In genomic region chr5:146584156-146584477, GRCm38 (mm10) we compare ENCODE assay signal across 9 mouse cellular contexts. TPM values are rescaled to one million over a fixed set of nuclear protein-coding genes. Genes with fewer than 3 reads are reported as not detected.
DNase-seq lines count a peak whose midpoint lies in the region; ATAC-seq lines count a peak whose summit lies in the region.
"Had no signal": no experiment of that assay in that cellular context is flagged by ENCODE, and none has a peak within 500 bp of the region (broad histone marks: within the 10 kb centered on the region; RNA-seq: fewer than 3 reads in every experiment).

No protein-coding gene starts in this region.

- DNase-seq in heart, postnatal 10 days, result no peak
- peak; percentile 53 for DNase-seq in midbrain, embryonic 14.5 days
- no peak for DNase-seq in yolk sac, embryonic 10.5 days (ENCODE audit: low spot score)
- DNase-seq in gastrocnemius, postnatal 25 days, result no peak
- DNase-seq in thymus, postnatal 36 days, result no peak

- H3K4me3 ChIP-seq in heart, embryonic 15.5 days, result peak overlapping the region; percentile 50
- H3K4me3 ChIP-seq in hindbrain, embryonic 13.5 days, result peak overlapping the region; percentile 62
- H3K4me3 ChIP-seq in midbrain, embryonic 14.5 days (replicated peaks; ENCODE audit: low read depth, low read length), result peak overlapping the region; percentile 61

- 10% methylated on average over 10 of the region's 10 CpGs for WGBS in heart, embryonic 15.5 days
- 12% methylated on average over 10 of the region's 10 CpGs for WGBS in hindbrain, embryonic 13.5 days
- WGBS in midbrain, embryonic 14.5 days, result 6% methylated on average over 10 of the region's 10 CpGs

- intact Hi-C loops in heart, postnatal 10 days (cut with DNase I), result no loop called here

- peaks cover 11% of the 10 kb centered on the region for H3K4me1 ChIP-seq in heart, embryonic 15.5 days (replicated peaks)
- peaks cover 30% of the 10 kb centered on the region for H3K4me1 ChIP-seq in hindbrain, embryonic 13.5 days (replicated peaks)
- no peaks in the 10 kb centered on the region for H3K4me1 ChIP-seq in midbrain, embryonic 14.5 days (ENCODE audit: control insufficient read depth, insufficient read depth, low read length)

- peaks cover 54% of the 10 kb centered on the region for H3K27me3 ChIP-seq in heart, embryonic 15.5 days
- peaks cover 74% of the 10 kb centered on the region for H3K27me3 ChIP-seq in hindbrain, embryonic 13.5 days
- peaks cover 26% of the 10 kb centered on the region for H3K27me3 ChIP-seq in midbrain, embryonic 14.5 days (ENCODE audit: control insufficient read depth, insufficient read depth, low read length)

- peak overlapping the region; percentile 90 for H3K4me2 ChIP-seq in heart, embryonic 15.5 days
- H3K4me2 ChIP-seq in hindbrain, embryonic 13.5 days, result peak overlapping the region; percentile 91
- peak overlapping the region; percentile 85 for H3K4me2 ChIP-seq in midbrain, embryonic 14.5 days (ENCODE audit: low read length)

- H3K27ac ChIP-seq in heart, embryonic 15.5 days, result no peak overlapping the region
- no peak overlapping the region for H3K27ac ChIP-seq in hindbrain, embryonic 13.5 days
- H3K27ac ChIP-seq in midbrain, embryonic 14.5 days (replicated peaks; ENCODE audit: low read depth, low read length), result no peak overlapping the region

- no peaks in the 10 kb centered on the region for H3K36me3 ChIP-seq in heart, embryonic 15.5 days
- no peaks in the 10 kb centered on the region for H3K36me3 ChIP-seq in hindbrain, embryonic 13.5 days
- H3K36me3 ChIP-seq in midbrain, embryonic 14.5 days (ENCODE audit: control insufficient read depth, insufficient read depth, low read length), result no peaks in the 10 kb centered on the region

- ATAC-seq in heart, embryonic 15.5 days (replicated peaks; ENCODE audit: insufficient number of reproducible peaks, insufficient read depth, low FRiP score, low read depth), result no peak
- 0 out of 2 replicates have a peak, but pooled peaks have one; percentile 22 for ATAC-seq in common myeloid progenitor, adult 5-6 weeks (replicated peaks; ENCODE audit: low read depth, poor library complexity, severe bottlenecking)
- 0 out of 2 replicates have a peak, but pooled peaks have one; percentile 2 for ATAC-seq in hindbrain, embryonic 13.5 days (ENCODE audit: low FRiP score)
- no peak for ATAC-seq in midbrain, embryonic 14.5 days (ENCODE audit: low FRiP score, low TSS enrichment)

- H3K9ac ChIP-seq in heart, embryonic 15.5 days, result no peak overlapping the region
- H3K9ac ChIP-seq in hindbrain, embryonic 13.5 days, result peak overlapping the region; percentile 83
- H3K9ac ChIP-seq in midbrain, embryonic 14.5 days (replicated peaks; ENCODE audit: low read length), result peak overlapping the region; percentile 78

- no peaks in the 10 kb centered on the region for H3K9me3 ChIP-seq in heart, embryonic 15.5 days (replicated peaks)
- H3K9me3 ChIP-seq in hindbrain, embryonic 13.5 days, result no peaks in the 10 kb centered on the region
- H3K9me3 ChIP-seq in midbrain, embryonic 14.5 days (ENCODE audit: control insufficient read depth, low read length), result no peaks in the 10 kb centered on the region

RNA-seq across cellular contexts. Expression of gene Gpr12, which starts 0.9 kb away (rescaled TPM):
- not detected in 2 replicates for polyA plus RNA-seq in heart, embryonic 15.5 days (2015; fragmentation: Nextera tagmentation; extraction: Ambion mirVana)
- not detected for total RNA-seq in heart, postnatal 10 days (2021)
- not detected in 2 replicates for total RNA-seq in common myeloid progenitor, adult 5-6 weeks (2017)
- 8.8 and 9.6 TPM in 2 replicates for polyA plus RNA-seq in hindbrain, embryonic 13.5 days (2015; fragmentation: Nextera tagmentation; extraction: Ambion mirVana)
- polyA plus RNA-seq in midbrain, embryonic 14.5 days (2014; fragmentation: Nextera tagmentation; extraction: Ambion mirVana), result 13.4 and 22.6 TPM in 2 replicates
- not detected for total RNA-seq in gastrocnemius, postnatal 25 days (2021)

RNA-seq across cellular contexts. Expression of gene Gm3415, which starts 28.2 kb away (rescaled TPM):
- polyA plus RNA-seq in heart, embryonic 15.5 days (2015; fragmentation: Nextera tagmentation; extraction: Ambion mirVana), result not detected in 2 replicates
- total RNA-seq in heart, postnatal 10 days (2021), result not detected
- total RNA-seq in common myeloid progenitor, adult 5-6 weeks (2017), result not detected in 2 replicates
- polyA plus RNA-seq in hindbrain, embryonic 13.5 days (2015; fragmentation: Nextera tagmentation; extraction: Ambion mirVana), result not detected in 2 replicates
- polyA plus RNA-seq in midbrain, embryonic 14.5 days (2014; fragmentation: Nextera tagmentation; extraction: Ambion mirVana), result not detected in 2 replicates
- not detected for total RNA-seq in gastrocnemius, postnatal 25 days (2021)
- total RNA-seq: left cerebral cortex, postnatal 36 days had no signal

RNA-seq across cellular contexts. Expression of gene Gm3409, which starts 46.7 kb away (rescaled TPM):
- polyA plus RNA-seq in heart, embryonic 15.5 days (2015; fragmentation: Nextera tagmentation; extraction: Ambion mirVana), result not detected in 2 replicates
- not detected for total RNA-seq in heart, postnatal 10 days (2021)
- total RNA-seq in common myeloid progenitor, adult 5-6 weeks (2017), result not detected in 2 replicates
- polyA plus RNA-seq in hindbrain, embryonic 13.5 days (2015; fragmentation: Nextera tagmentation; extraction: Ambion mirVana), result not detected in 2 replicates
- polyA plus RNA-seq in midbrain, embryonic 14.5 days (2014; fragmentation: Nextera tagmentation; extraction: Ambion mirVana), result not detected in 2 replicates
- total RNA-seq in gastrocnemius, postnatal 25 days (2021), result not detected
- total RNA-seq: left cerebral cortex, postnatal 36 days had no signal

RNA-seq across cellular contexts. Expression of gene Gm3404, which starts 58.5 kb away (rescaled TPM):
- not detected in 2 replicates for polyA plus RNA-seq in heart, embryonic 15.5 days (2015; fragmentation: Nextera tagmentation; extraction: Ambion mirVana)
- total RNA-seq in heart, postnatal 10 days (2021), result not detected
- not detected in 2 replicates for total RNA-seq in common myeloid progenitor, adult 5-6 weeks (2017)
- not detected in 2 replicates for polyA plus RNA-seq in hindbrain, embryonic 13.5 days (2015; fragmentation: Nextera tagmentation; extraction: Ambion mirVana)
- not detected in 2 replicates for polyA plus RNA-seq in midbrain, embryonic 14.5 days (2014; fragmentation: Nextera tagmentation; extraction: Ambion mirVana)
- total RNA-seq in gastrocnemius, postnatal 25 days (2021), result not detected
- total RNA-seq: left cerebral cortex, postnatal 36 days had no signal

Comparison
In these comparisons a context has a peak if more than half of its experiments do, and no peak if none do; other contexts are left out.
1. ATAC-seq: peak in common myeloid progenitor, adult 5-6 weeks (single experiment) and hindbrain, embryonic 13.5 days (single experiment); none in heart, embryonic 15.5 days (single experiment) and midbrain, embryonic 14.5 days (single experiment).
2. Peak in every context shown above with its lines, with median percentiles within 50 percentile points of each other: H3K4me2 ChIP-seq and H3K4me3 ChIP-seq.